Mouse (Mus musculus): ENCODE measurements around the gene Cyp2f2.

Gene Cyp2f2

GRCm38 (mm10) chr7:27131387-27131786 lies 11.7 kb downstream of the Cyp2f2 start:
- TF ChIP-seq POU5F1 (IDR thresholded peaks at IDR 0.05; ENCODE audit: borderline replicate concordance, low read length) (no peak), CTCF (conservative IDR thresholded peaks at IDR 0.05; ENCODE audit: low read length) (peak; percentile 81)
- Histone ChIP-seq H3K9me3 (ENCODE audit: low read length) (peaks cover 6% of the 10 kb centered on the region), H3K36me3 (ENCODE audit: insufficient read depth, low read length) (no peaks in the 10 kb centered on the region), H3K27me3 (ENCODE audit: insufficient read depth, low read length) (no peaks in the 10 kb centered on the region), H3K4me1 (replicated peaks; ENCODE audit: low read depth, low read length) (peaks cover 28% of the 10 kb centered on the region), H3K4me3 (replicated peaks; ENCODE audit: low read length) (peak overlapping the region; percentile 61)

- Histone ChIP-seq H3K4me1 (replicated peaks; ENCODE audit: low read depth, low read length) (peaks cover 39% of the 10 kb centered on the region), H3K36me3 (ENCODE audit: insufficient read depth, low read length) (no peaks in the 10 kb centered on the region), H3K27me3 (ENCODE audit: insufficient read depth, low read length) (no peaks in the 10 kb centered on the region), H3K4me3 (replicated peaks; ENCODE audit: low read length) (peak overlapping the region; percentile 39; the same call in 1 of the 2 replicates), H3K9me3 (ENCODE audit: low read length) (peaks cover 6% of the 10 kb centered on the region)
- TF ChIP-seq POU5F1 (IDR thresholded peaks at IDR 0.05; ENCODE audit: borderline replicate concordance, low read length) (no peak), NANOG (IDR thresholded peaks at IDR 0.05; ENCODE audit: borderline replicate concordance, low read length) (no peak), CTCF (conservative IDR thresholded peaks at IDR 0.05; ENCODE audit: low read length) (peak; percentile 40)
These were observed 12.9 kb downstream of the Cyp2f2 start for GRCm38 (mm10) chr7:27132588-27132987.

GRCm38 (mm10) chr7:27133156-27133555 lies 13.4 kb downstream of the Cyp2f2 start:
- Histone ChIP-seq H3K27me3 (ENCODE audit: insufficient read depth, low read length) (no peaks in the 10 kb centered on the region), H3K4me1 (replicated peaks; ENCODE audit: low read depth, low read length) (peaks cover 39% of the 10 kb centered on the region), H3K9me3 (ENCODE audit: low read length) (peaks cover 6% of the 10 kb centered on the region), H3K4me3 (replicated peaks; ENCODE audit: low read length) (peak overlapping the region; percentile 39), H3K36me3 (ENCODE audit: insufficient read depth, low read length) (no peaks in the 10 kb centered on the region)
- no peak for TF ChIP-seq NANOG (IDR thresholded peaks at IDR 0.05; ENCODE audit: borderline replicate concordance, low read length)
- TF ChIP-seq CTCF (conservative IDR thresholded peaks at IDR 0.05; ENCODE audit: low read length) = no peak
- no peak for TF ChIP-seq POU5F1 (IDR thresholded peaks at IDR 0.05; ENCODE audit: borderline replicate concordance, low read length)

- H3K9me3 ChIP-seq (ENCODE audit: low read length) = peaks cover 6% of the 10 kb centered on the region
- peaks cover 39% of the 10 kb centered on the region for H3K4me1 ChIP-seq (replicated peaks; ENCODE audit: low read depth, low read length)
- no peak for TF ChIP-seq POU5F1 (IDR thresholded peaks at IDR 0.05; ENCODE audit: borderline replicate concordance, low read length)
- TF ChIP-seq NANOG (IDR thresholded peaks at IDR 0.05; ENCODE audit: borderline replicate concordance, low read length) = no peak
- no peak for TF ChIP-seq CTCF (conservative IDR thresholded peaks at IDR 0.05; ENCODE audit: low read length)
- H3K27me3 ChIP-seq (ENCODE audit: insufficient read depth, low read length) = no peaks in the 10 kb centered on the region
- no peaks in the 10 kb centered on the region for H3K36me3 ChIP-seq (ENCODE audit: insufficient read depth, low read length)
- no peak overlapping the region for H3K4me3 ChIP-seq (replicated peaks; ENCODE audit: low read length)
These were observed 14.0 kb downstream of the Cyp2f2 start for GRCm38 (mm10) chr7:27133757-27134156.

- H3K9me3 ChIP-seq (ENCODE audit: low read length) = peaks cover 17% of the 10 kb centered on the region
- peaks cover 27% of the 10 kb centered on the region for H3K4me1 ChIP-seq (replicated peaks; ENCODE audit: low read depth, low read length)
- no peak for TF ChIP-seq CTCF (conservative IDR thresholded peaks at IDR 0.05; ENCODE audit: low read length)
- TF ChIP-seq POU5F1 (IDR thresholded peaks at IDR 0.05; ENCODE audit: borderline replicate concordance, low read length) = no peak
- no peak for TF ChIP-seq NANOG (IDR thresholded peaks at IDR 0.05; ENCODE audit: borderline replicate concordance, low read length)
- H3K36me3 ChIP-seq (ENCODE audit: insufficient read depth, low read length) = no peaks in the 10 kb centered on the region
- H3K27me3 ChIP-seq (ENCODE audit: insufficient read depth, low read length) = no peaks in the 10 kb centered on the region
- H3K4me3 ChIP-seq (replicated peaks; ENCODE audit: low read length) = no peak overlapping the region
These were observed 16.8 kb downstream of the Cyp2f2 start for GRCm38 (mm10) chr7:27136410-27136996.

GRCm38 (mm10) chr7:27153205-27153764 lies 33.6 kb downstream of the Cyp2f2 start, which contains the start of gene Cyp2t4:
Gene Cyp2t4, plus strand, starts transcription at chr7:27153714.
- no peak within 1 kb of the TSS; the same call in 1 of the 2 replicates for H3K4me3 ChIP-seq (replicated peaks; ENCODE audit: low read length)
- TF ChIP-seq POU5F1 (IDR thresholded peaks at IDR 0.05; ENCODE audit: borderline replicate concordance, low read length) = no peak
- peaks cover 11% of the 10 kb centered on the region for H3K9me3 ChIP-seq (ENCODE audit: low read length)
- H3K4me1 ChIP-seq (replicated peaks; ENCODE audit: low read depth, low read length) = peaks cover 40% of the 10 kb centered on the region
- no peaks in the 10 kb centered on the region for H3K27me3 ChIP-seq (ENCODE audit: insufficient read depth, low read length)
- peaks cover 12% of the 10 kb centered on the region for H3K36me3 ChIP-seq (ENCODE audit: insufficient read depth, low read length)

GRCm38 (mm10) chr7:27156005-27156404 lies 36.3 kb downstream of the Cyp2f2 start:
- Histone ChIP-seq H3K9me3 (ENCODE audit: low read length) (peaks cover 11% of the 10 kb centered on the region), H3K27me3 (ENCODE audit: insufficient read depth, low read length) (no peaks in the 10 kb centered on the region), H3K4me1 (replicated peaks; ENCODE audit: low read depth, low read length) (peaks cover 66% of the 10 kb centered on the region), H3K36me3 (ENCODE audit: insufficient read depth, low read length) (peaks cover 36% of the 10 kb centered on the region), H3K4me3 (replicated peaks; ENCODE audit: low read length) (peak overlapping the region; percentile 65)
- TF ChIP-seq POU5F1 (IDR thresholded peaks at IDR 0.05; ENCODE audit: borderline replicate concordance, low read length) (no peak), NANOG (IDR thresholded peaks at IDR 0.05; ENCODE audit: borderline replicate concordance, low read length) (no peak), CTCF (conservative IDR thresholded peaks at IDR 0.05; ENCODE audit: low read length) (no peak)

GRCm38 (mm10) chr7:27158171-27158570 lies 38.5 kb downstream of the Cyp2f2 start:
- Histone ChIP-seq H3K36me3 (ENCODE audit: insufficient read depth, low read length) (peaks cover 57% of the 10 kb centered on the region), H3K9me3 (ENCODE audit: low read length) (peaks cover 10% of the 10 kb centered on the region), H3K4me3 (replicated peaks; ENCODE audit: low read length) (no peak overlapping the region), H3K27me3 (ENCODE audit: insufficient read depth, low read length) (no peaks in the 10 kb centered on the region), H3K4me1 (replicated peaks; ENCODE audit: low read depth, low read length) (peaks cover 79% of the 10 kb centered on the region)
- TF ChIP-seq CTCF (conservative IDR thresholded peaks at IDR 0.05; ENCODE audit: low read length) (no peak), NANOG (IDR thresholded peaks at IDR 0.05; ENCODE audit: borderline replicate concordance, low read length) (no peak), POU5F1 (IDR thresholded peaks at IDR 0.05; ENCODE audit: borderline replicate concordance, low read length) (no peak)

GRCm38 (mm10) chr7:27159256-27159655 lies 39.5 kb downstream of the Cyp2f2 start:
- peaks cover 87% of the 10 kb centered on the region for H3K4me1 ChIP-seq (replicated peaks; ENCODE audit: low read depth, low read length)
- H3K27me3 ChIP-seq (ENCODE audit: insufficient read depth, low read length) = no peaks in the 10 kb centered on the region
- no peak for TF ChIP-seq CTCF (conservative IDR thresholded peaks at IDR 0.05; ENCODE audit: low read length)
- no peak for TF ChIP-seq NANOG (IDR thresholded peaks at IDR 0.05; ENCODE audit: borderline replicate concordance, low read length)
- TF ChIP-seq POU5F1 (IDR thresholded peaks at IDR 0.05; ENCODE audit: borderline replicate concordance, low read length) = no peak
- H3K9me3 ChIP-seq (ENCODE audit: low read length) = no peaks in the 10 kb centered on the region
- H3K4me3 ChIP-seq (replicated peaks; ENCODE audit: low read length) = 0 out of 2 replicates have a peak overlapping the region, but pooled peaks have one; percentile 26
- H3K36me3 ChIP-seq (ENCODE audit: insufficient read depth, low read length) = peaks cover 68% of the 10 kb centered on the region

All from E14TG2a.4 (cell line).